Mouse (Mus musculus): ENCODE measurements around the gene Cmtm8. TPM values are rescaled to one million over a fixed set of nuclear protein-coding genes. Genes with fewer than 3 reads are reported as not detected.

Cmtm8 gene
- 12.1 and 13.3 TPM in 2 replicates for polyA plus RNA-seq (2015; fragmentation: Nextera tagmentation; extraction: Ambion mirVana)

- H3K36me3 ChIP-seq (ENCODE audit: poor library complexity, severe bottlenecking) = no peaks in the 10 kb centered on the region
- peak within 1 kb of the TSS; percentile 77 for H3K9ac ChIP-seq
- H3K9me3 ChIP-seq (replicated peaks) = no peaks in the 10 kb centered on the region
- peaks cover 7% of the 10 kb centered on the region for H3K4me1 ChIP-seq
- peaks cover 17% of the 10 kb centered on the region for H3K27me3 ChIP-seq
- no peak within 1 kb of the TSS for H3K27ac ChIP-seq
- WGBS = under 1% methylated on average over 40 of the region's 43 CpGs
- peak within 1 kb of the TSS; percentile 63 for H3K4me3 ChIP-seq
- peak; percentile 90 for ATAC-seq
- peak within 1 kb of the TSS; percentile 95 for H3K4me2 ChIP-seq
Observed at GRCm38 (mm10) chr9:114844017-114844662, at the start of gene Cmtm8. TSS of gene Cmtm8 (minus strand) at chr9:114844156.

GRCm38 (mm10) chr9:114892974-114893373, 49.0 kb upstream of the Cmtm8 start:
- Histone ChIP-seq H3K27me3 (no peaks in the 10 kb centered on the region), H3K4me2 (no peak overlapping the region), H3K9ac (no peak overlapping the region), H3K4me3 (no peak overlapping the region), H3K4me1 (no peaks in the 10 kb centered on the region), H3K27ac (no peak overlapping the region), H3K36me3 (ENCODE audit: poor library complexity, severe bottlenecking) (no peaks in the 10 kb centered on the region), H3K9me3 (replicated peaks) (no peaks in the 10 kb centered on the region)
- 91% methylated on average over 11 of the region's 11 CpGs for WGBS
- no peak for ATAC-seq

- Histone ChIP-seq H3K9me3 (replicated peaks) (no peaks in the 10 kb centered on the region), H3K4me1 (no peaks in the 10 kb centered on the region), H3K27ac (no peak overlapping the region), H3K9ac (no peak overlapping the region), H3K27me3 (no peaks in the 10 kb centered on the region), H3K36me3 (ENCODE audit: poor library complexity, severe bottlenecking) (no peaks in the 10 kb centered on the region), H3K4me3 (no peak overlapping the region), H3K4me2 (no peak overlapping the region)
- ATAC-seq = no peak
- 39% methylated on average over 7 of the region's 7 CpGs for WGBS
Observed at GRCm38 (mm10) chr9:114890377-114890776, 46.4 kb upstream of the Cmtm8 start.

GRCm38 (mm10) chr9:114888856-114889407, 45.0 kb upstream of the Cmtm8 start:
- Histone ChIP-seq H3K4me2 (no peak overlapping the region), H3K9me3 (replicated peaks) (no peaks in the 10 kb centered on the region), H3K9ac (no peak overlapping the region), H3K4me3 (no peak overlapping the region), H3K36me3 (ENCODE audit: poor library complexity, severe bottlenecking) (no peaks in the 10 kb centered on the region), H3K4me1 (no peaks in the 10 kb centered on the region), H3K27me3 (no peaks in the 10 kb centered on the region), H3K27ac (no peak overlapping the region)
- no peak for ATAC-seq
- 87% methylated on average over 5 of the region's 5 CpGs for WGBS

- Histone ChIP-seq H3K27me3 (no peaks in the 10 kb centered on the region), H3K4me1 (no peaks in the 10 kb centered on the region), H3K36me3 (ENCODE audit: poor library complexity, severe bottlenecking) (no peaks in the 10 kb centered on the region), H3K4me2 (no peak overlapping the region), H3K4me3 (no peak overlapping the region), H3K9me3 (replicated peaks) (no peaks in the 10 kb centered on the region), H3K27ac (no peak overlapping the region), H3K9ac (no peak overlapping the region)
- 89% methylated on average over 3 of the region's 3 CpGs for WGBS
- ATAC-seq = no peak
Observed at GRCm38 (mm10) chr9:114887699-114888098, 43.7 kb upstream of the Cmtm8 start.

GRCm38 (mm10) chr9:114885991-114886662, 42.2 kb upstream of the Cmtm8 start:
- ATAC-seq = no peak
- WGBS = 24% methylated on average over 8 of the region's 8 CpGs
- no peak overlapping the region for H3K27ac ChIP-seq

GRCm38 (mm10) chr9:114885564-114885963, 41.6 kb upstream of the Cmtm8 start:
- Histone ChIP-seq H3K9ac (no peak overlapping the region), H3K4me1 (no peaks in the 10 kb centered on the region), H3K4me3 (no peak overlapping the region), H3K4me2 (no peak overlapping the region), H3K36me3 (ENCODE audit: poor library complexity, severe bottlenecking) (no peaks in the 10 kb centered on the region), H3K9me3 (replicated peaks) (no peaks in the 10 kb centered on the region), H3K27ac (no peak overlapping the region), H3K27me3 (no peaks in the 10 kb centered on the region)
- 83% methylated on average over 4 of the region's 4 CpGs for WGBS
- ATAC-seq = no peak

More at GRCm38 (mm10) chr9:114885991-114886662, 42.2 kb upstream of the Cmtm8 start:
- H3K4me2 ChIP-seq = no peak overlapping the region
- H3K36me3 ChIP-seq (ENCODE audit: poor library complexity, severe bottlenecking) = no peaks in the 10 kb centered on the region
- H3K9ac ChIP-seq = no peak overlapping the region
- H3K27me3 ChIP-seq = no peaks in the 10 kb centered on the region
- no peaks in the 10 kb centered on the region for H3K4me1 ChIP-seq
- H3K4me3 ChIP-seq = no peak overlapping the region
- no peaks in the 10 kb centered on the region for H3K9me3 ChIP-seq (replicated peaks)

- no peak for ATAC-seq
- no peaks in the 10 kb centered on the region for H3K27me3 ChIP-seq
- H3K9me3 ChIP-seq (replicated peaks) = no peaks in the 10 kb centered on the region
- no peak overlapping the region for H3K4me2 ChIP-seq
- no peak overlapping the region for H3K27ac ChIP-seq
- no peak overlapping the region for H3K4me3 ChIP-seq
- H3K9ac ChIP-seq = no peak overlapping the region
- H3K4me1 ChIP-seq = no peaks in the 10 kb centered on the region
- H3K36me3 ChIP-seq (ENCODE audit: poor library complexity, severe bottlenecking) = no peaks in the 10 kb centered on the region
- WGBS = 83% methylated on average over 2 of the region's 2 CpGs
Observed at GRCm38 (mm10) chr9:114881977-114882376, 38.0 kb upstream of the Cmtm8 start.

GRCm38 (mm10) chr9:114855327-114855726, 11.4 kb upstream of the Cmtm8 start:
- H3K9me3 ChIP-seq (replicated peaks) = no peaks in the 10 kb centered on the region
- ATAC-seq = no peak
- no peak overlapping the region for H3K9ac ChIP-seq
- no peaks in the 10 kb centered on the region for H3K36me3 ChIP-seq (ENCODE audit: poor library complexity, severe bottlenecking)
- 0 out of 2 replicates have a peak, but pooled peaks cover 7% of the 10 kb centered on the region for H3K4me1 ChIP-seq
- no peaks in the 10 kb centered on the region for H3K27me3 ChIP-seq
- no peak overlapping the region for H3K4me2 ChIP-seq
- no peak overlapping the region for H3K4me3 ChIP-seq
- H3K27ac ChIP-seq = no peak overlapping the region
- 77% methylated on average over 11 of the region's 11 CpGs for WGBS

GRCm38 (mm10) chr9:114854686-114855085, 10.7 kb upstream of the Cmtm8 start:
- peak; percentile 72 for ATAC-seq
- 72% methylated on average over 9 of the region's 9 CpGs for WGBS
- no peaks in the 10 kb centered on the region for H3K27me3 ChIP-seq

GRCm38 (mm10) chr9:114853336-114853735, 9.4 kb upstream of the Cmtm8 start:
- ATAC-seq = no peak

More at GRCm38 (mm10) chr9:114854686-114855085, 10.7 kb upstream of the Cmtm8 start:
- H3K4me2 ChIP-seq = no peak overlapping the region
- no peak overlapping the region for H3K9ac ChIP-seq
- no peaks in the 10 kb centered on the region for H3K36me3 ChIP-seq (ENCODE audit: poor library complexity, severe bottlenecking)
- H3K27ac ChIP-seq = no peak overlapping the region
- H3K9me3 ChIP-seq (replicated peaks) = no peaks in the 10 kb centered on the region
- H3K4me3 ChIP-seq = no peak overlapping the region
- H3K4me1 ChIP-seq = 0 out of 2 replicates have a peak, but pooled peaks cover 7% of the 10 kb centered on the region

GRCm38 (mm10) chr9:114851419-114852190, 7.6 kb upstream of the Cmtm8 start:
- no peak for ATAC-seq
- WGBS = 83% methylated on average over 8 of the region's 8 CpGs
- Histone ChIP-seq H3K9me3 (replicated peaks) (no peaks in the 10 kb centered on the region), H3K4me3 (no peak overlapping the region), H3K9ac (no peak overlapping the region), H3K27me3 (no peaks in the 10 kb centered on the region), H3K4me2 (no peak overlapping the region), H3K36me3 (ENCODE audit: poor library complexity, severe bottlenecking) (no peaks in the 10 kb centered on the region), H3K4me1 (0 out of 2 replicates have a peak, but pooled peaks cover 7% of the 10 kb centered on the region), H3K27ac (no peak overlapping the region)

More at GRCm38 (mm10) chr9:114853336-114853735, 9.4 kb upstream of the Cmtm8 start:
- 78% methylated on average over 15 of the region's 15 CpGs for WGBS
- Histone ChIP-seq H3K4me3 (no peak overlapping the region), H3K36me3 (ENCODE audit: poor library complexity, severe bottlenecking) (no peaks in the 10 kb centered on the region), H3K9me3 (replicated peaks) (no peaks in the 10 kb centered on the region), H3K27ac (no peak overlapping the region), H3K27me3 (no peaks in the 10 kb centered on the region), H3K4me2 (no peak overlapping the region), H3K9ac (no peak overlapping the region), H3K4me1 (0 out of 2 replicates have a peak, but pooled peaks cover 7% of the 10 kb centered on the region)

Measured in forebrain, embryonic 13.5 days (tissue).